Mouse (Mus musculus) myocyte (in vitro differentiated cells): ENCODE measurements around the gene Ap1s1.

Source experiments
- CEBPB ChIP-seq: IDR thresholded peaks from 2 replicates; pipeline ENCODE4 v1.6.1; 2011; ENCODE audit warnings: mild to moderate bottlenecking, moderate library complexity; ENCODE audit not compliant: poor library complexity, insufficient read depth, severe bottlenecking
- E2F4 ChIP-seq: IDR thresholded peaks from one replicate; pipeline ENCODE4 v1.6.1; 2011; ENCODE audit warnings: mild to moderate bottlenecking, control low read depth, moderate library complexity; ENCODE audit not compliant: insufficient read depth
- MAX ChIP-seq: IDR thresholded peaks from one replicate; pipeline ENCODE4 v1.6.1; 2011; ENCODE audit warnings: low read depth, mild to moderate bottlenecking, control low read depth
- MYOD1 ChIP-seq, 3 experiments: IDR thresholded peaks; one replicate each; pipeline ENCODE4 v1.6.1; 2011; ENCODE audit warnings: control low read depth in 2 of 3, low read depth in 2 of 3, mild to moderate bottlenecking in 2 of 3, moderate library complexity in 1 of 3; ENCODE audit not compliant: insufficient read length in 2 of 3, control insufficient read depth in 1 of 3
- MYOG ChIP-seq, 3 experiments: IDR thresholded peaks; one replicate each; pipeline ENCODE4 v1.6.1; 2011; ENCODE audit warnings: control low read depth in 2 of 3, low read depth in 2 of 3, mild to moderate bottlenecking in 2 of 3; ENCODE audit not compliant: insufficient read length in 2 of 3, control insufficient read depth in 1 of 3, insufficient read depth in 1 of 3
- POLR2A ChIP-seq: IDR thresholded peaks from one replicate; pipeline ENCODE4 v1.6.1; 2011; ENCODE audit warnings: low read depth, mild to moderate bottlenecking, control low read depth, moderate library complexity; ENCODE audit not compliant: insufficient read length
- POLR2AphosphoS2 ChIP-seq: IDR thresholded peaks from one replicate; pipeline ENCODE4 v1.6.1; 2011; ENCODE audit warnings: low read depth, control low read depth; ENCODE audit not compliant: insufficient read length
- REST ChIP-seq: IDR thresholded peaks from one replicate; pipeline ENCODE4 v1.6.1; 2011; ENCODE audit warnings: mild to moderate bottlenecking, control low read depth, moderate library complexity; ENCODE audit not compliant: insufficient read depth, insufficient read length
- TCF12 ChIP-seq: IDR thresholded peaks from one replicate; pipeline ENCODE4 v1.6.1; 2011; ENCODE audit warnings: mild to moderate bottlenecking, control low read depth; ENCODE audit not compliant: poor library complexity, insufficient read depth, severe bottlenecking
- TCF3 ChIP-seq: IDR thresholded peaks from one replicate; pipeline ENCODE4 v1.6.1; 2011; ENCODE audit warnings: low read depth, control low read depth; ENCODE audit not compliant: insufficient read length
- USF1 ChIP-seq: IDR thresholded peaks from one replicate; pipeline ENCODE4 v1.6.1; 2011; ENCODE audit warnings: low read depth, mild to moderate bottlenecking, control low read depth, moderate library complexity

DNA sequence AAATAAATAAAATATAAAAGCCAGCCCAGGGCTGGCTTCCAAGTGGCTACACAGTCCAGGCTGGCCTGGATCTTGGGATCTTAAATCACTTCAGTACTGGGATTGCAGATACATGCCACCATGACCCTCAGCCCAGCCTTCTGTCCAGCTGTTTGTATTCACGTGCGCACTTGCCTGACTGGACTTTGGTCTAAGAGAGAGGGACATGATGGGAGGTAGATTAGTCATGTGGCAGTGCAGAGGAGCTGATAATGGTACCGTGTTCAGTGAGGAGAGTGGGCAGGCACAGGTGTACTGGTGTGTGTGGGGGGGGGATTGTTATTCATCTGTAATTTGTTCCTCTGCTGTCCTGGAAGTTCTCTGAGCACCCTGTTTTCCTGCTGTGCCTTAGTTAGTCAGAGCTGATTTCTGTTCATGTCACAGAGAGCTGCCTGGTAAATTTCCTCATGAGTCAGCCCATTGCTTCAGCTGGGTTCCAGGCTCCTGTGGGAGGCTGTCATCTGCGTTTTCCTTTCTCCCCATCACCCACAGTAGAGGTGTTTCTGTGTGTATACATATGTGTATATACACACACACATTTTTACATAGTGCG lies 6.1 kb upstream of the Ap1s1 start:
- no peak for TF ChIP-seq MYOG (IDR thresholded peaks at IDR 0.05; ENCODE audit: control insufficient read depth in 1 of 3, insufficient read depth in 1 of 3, insufficient read length in 2 of 3, low read depth in 2 of 3)
- no peak for TF ChIP-seq USF1
- TF ChIP-seq POLR2A, result no peak
- TF ChIP-seq MYOD1 (IDR thresholded peaks at IDR 0.05; ENCODE audit: control insufficient read depth in 1 of 3, insufficient read length in 2 of 3, low read depth in 2 of 3), result no peak
- TF ChIP-seq MAX, result no peak
- TF ChIP-seq POLR2AphosphoS2, result no peak
- no peak for TF ChIP-seq TCF12
- TF ChIP-seq CEBPB, result peak; percentile 26; the same call in 1 of the 2 replicates
- no peak for TF ChIP-seq E2F4
- TF ChIP-seq REST, result no peak
- no peak for TF ChIP-seq TCF3
